Mouse (Mus musculus) hematopoietic stem cell, adult 5-6 weeks (primary cell): ENCODE results near the gene Plekha8. TPM values are rescaled to one million over a fixed set of nuclear protein-coding genes. Genes with fewer than 3 reads are reported as not detected.

Experiments used
- ATAC-seq, 2 experiments: fragments of 125-278 bp in 1 of 2; replicated peaks in 1 of 2; 2 replicates each; pipeline ENCODE4 v1.8.0; 2016 to 2017; ENCODE audit warnings: inconsistent platforms in 2 of 2, mild to moderate bottlenecking in 2 of 2, moderate number of reproducible peaks in 2 of 2, low read depth in 1 of 2, moderate TSS enrichment in 1 of 2; ENCODE audit not compliant: low FRiP score in 2 of 2, poor library complexity in 2 of 2, severe bottlenecking in 2 of 2, insufficient read depth in 1 of 2, low TSS enrichment in 1 of 2
- total RNA-seq: library from RNA; stranded (forward); fragments of 172-1452, 232-1000 nt; gene quantifications from 2 replicates; pipeline ENCODE4 v1.2.3, GENCODE M21; 2017

Plekha8 gene
- total RNA-seq, 1 experiment from 2014 or later: 5.5 TPM

DNA sequence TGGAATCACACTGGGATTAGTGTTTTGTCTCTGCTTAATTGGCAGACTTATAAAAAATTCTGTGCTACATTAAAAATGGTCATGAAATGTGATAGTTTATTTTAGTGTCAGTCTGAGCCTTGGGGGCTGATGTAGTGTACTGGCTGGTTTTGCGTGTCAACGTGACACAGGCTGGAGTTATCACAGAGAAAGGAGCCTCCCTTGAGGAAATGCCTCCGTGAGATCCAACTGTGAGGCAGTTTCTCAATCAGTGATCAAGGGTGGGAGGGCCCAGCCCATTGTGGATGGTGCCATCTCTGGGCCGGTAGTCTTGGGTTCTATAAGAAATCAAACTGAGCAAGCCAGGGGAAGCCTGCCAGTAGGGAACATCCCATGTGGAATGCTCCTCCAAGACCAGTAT is 11.3 kb downstream of the Plekha8 start:
- ATAC-seq: no peak

DNA sequence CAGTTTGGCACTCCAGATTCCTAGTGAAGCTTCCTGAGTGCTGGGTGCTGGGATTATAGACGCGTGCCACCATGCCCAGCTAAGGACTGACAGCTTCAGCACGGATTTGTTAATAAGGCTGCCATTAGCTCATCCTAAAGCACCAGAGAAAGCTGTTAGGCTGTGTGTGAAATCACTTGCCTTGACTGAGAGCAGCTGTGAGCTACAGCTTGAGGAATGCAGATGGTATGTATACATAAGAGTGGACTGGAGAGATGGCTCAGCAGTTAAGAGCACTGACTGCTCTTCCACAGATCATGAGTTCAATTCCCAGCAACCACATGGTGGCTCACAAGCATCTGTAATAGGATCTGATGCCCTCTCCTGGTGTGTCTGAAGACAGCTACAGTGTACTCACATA is 22.5 kb downstream of the Plekha8 start:
- ATAC-seq: no peak

DNA sequence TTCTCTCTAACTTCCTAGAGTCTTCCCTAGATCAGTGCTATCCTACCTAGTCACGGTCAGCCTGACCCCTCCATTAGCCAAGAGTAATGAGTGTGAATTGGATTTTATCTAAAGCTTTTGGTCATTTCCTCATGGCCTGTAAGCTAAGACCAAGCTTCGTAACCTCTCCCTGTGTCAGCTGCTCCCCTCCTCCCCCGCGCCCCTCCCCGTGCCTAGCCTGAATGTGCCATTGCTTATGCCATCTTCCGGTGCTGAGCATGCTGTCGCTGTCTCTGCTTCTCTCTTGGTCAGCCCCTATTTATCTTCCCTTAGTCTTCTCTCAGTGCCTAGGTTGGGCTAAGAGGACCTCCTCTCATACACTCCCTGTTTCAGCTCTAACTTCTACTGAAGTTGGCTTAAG is 24.6 kb downstream of the Plekha8 start:
- ATAC-seq: no peak

DNA sequence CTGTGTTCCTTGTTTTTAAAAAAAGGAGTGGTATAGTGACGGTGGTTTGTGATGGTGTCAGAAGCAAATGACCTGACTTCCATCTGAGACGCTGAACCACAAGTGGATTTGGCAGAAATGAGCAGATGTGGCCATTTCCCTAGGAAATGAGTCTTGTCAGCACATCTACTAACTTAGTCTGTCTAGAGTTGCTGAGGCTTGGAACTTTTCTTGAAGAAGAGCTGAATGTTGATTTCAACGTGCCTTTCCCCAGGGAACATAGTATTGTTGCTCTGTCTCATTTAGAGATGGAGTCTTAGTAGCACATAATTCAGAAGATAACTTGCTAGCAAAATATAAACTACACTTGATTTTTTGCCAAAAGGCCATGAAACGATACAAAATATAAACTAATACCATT is 25.4 kb downstream of the Plekha8 start:
- no peak for ATAC-seq

DNA sequence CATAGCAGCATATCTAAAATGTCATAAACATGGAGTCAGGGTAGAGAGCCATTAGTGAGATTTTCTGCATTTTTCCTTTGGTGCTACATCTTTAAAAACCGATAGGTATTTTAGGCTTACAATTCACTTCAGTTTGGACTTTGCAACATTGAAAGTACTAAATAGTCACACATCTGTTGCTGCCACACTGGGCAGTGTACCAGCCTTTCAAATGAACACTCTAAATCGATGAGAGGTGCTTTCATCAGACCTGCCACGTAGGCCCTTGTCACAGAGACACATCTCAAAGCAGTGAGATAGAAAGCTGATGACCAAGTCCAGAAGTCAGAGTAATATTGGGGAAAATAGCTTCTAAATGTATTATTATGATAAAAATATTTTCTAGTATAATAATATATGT is 33.5 kb downstream of the Plekha8 start:
- no peak for ATAC-seq

DNA sequence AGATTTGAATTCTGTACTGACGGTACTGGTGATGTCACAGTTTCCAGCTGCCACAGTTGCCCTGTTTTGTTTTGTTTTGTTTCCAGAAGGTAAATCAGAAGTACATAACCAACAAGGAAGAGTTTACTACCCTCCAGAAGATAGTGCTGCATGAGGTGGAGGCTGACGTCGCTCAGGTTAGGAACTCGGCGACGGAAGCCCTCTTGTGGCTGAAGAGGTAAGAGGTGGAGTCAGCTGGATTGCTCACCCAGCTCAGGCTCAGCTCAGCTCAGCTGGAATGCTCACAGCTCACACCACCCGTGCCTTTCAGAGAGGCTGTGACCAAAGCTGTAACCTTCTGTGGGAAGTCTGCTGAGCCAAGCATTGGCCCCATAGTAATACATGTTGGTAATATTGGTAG is 34.8 kb downstream of the Plekha8 start:
- 0 out of 4 replicates have a peak, but pooled peaks of 1 of the 2 experiments have one; percentile 36 for ATAC-seq

DNA sequence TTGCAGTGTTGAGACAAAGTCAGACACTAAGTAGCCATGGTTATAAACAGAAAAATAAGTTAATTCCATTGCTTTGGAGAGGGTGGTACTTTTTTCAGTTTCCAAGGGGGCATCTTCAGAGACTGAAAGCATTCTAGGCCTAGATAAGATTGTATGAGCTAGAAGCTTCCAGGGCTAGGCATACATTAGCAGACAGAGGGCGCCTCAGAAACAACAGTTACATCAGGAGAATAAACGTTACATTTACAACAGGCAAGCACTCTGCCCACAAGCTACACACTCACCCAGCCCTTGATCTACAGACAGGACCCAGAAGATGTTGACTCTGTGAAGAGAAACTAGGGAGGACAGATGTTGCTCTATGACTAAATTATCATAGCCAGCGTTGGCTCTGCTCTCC is 36.6 kb downstream of the Plekha8 start:
- ATAC-seq: no peak

DNA sequence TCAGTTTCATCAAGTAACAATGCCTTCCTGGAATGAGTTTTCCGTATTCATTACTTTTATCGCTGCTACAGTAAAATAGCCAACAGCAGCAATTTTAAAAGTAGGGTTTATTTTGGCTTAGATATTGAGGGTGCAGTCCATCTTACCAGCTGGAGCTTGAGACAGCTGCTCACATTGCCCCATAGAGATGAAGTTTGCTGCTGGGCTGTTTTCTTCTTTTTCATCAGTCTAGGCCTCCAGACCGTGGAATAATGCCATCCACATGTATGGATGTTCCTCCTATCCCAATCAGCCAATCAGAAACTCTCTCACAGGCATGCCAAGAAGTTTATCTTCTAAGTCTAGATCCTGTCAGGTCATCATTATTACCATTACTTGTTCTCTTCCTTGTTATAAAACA is 45.0 kb downstream of the Plekha8 start:
- no peak for ATAC-seq

DNA sequence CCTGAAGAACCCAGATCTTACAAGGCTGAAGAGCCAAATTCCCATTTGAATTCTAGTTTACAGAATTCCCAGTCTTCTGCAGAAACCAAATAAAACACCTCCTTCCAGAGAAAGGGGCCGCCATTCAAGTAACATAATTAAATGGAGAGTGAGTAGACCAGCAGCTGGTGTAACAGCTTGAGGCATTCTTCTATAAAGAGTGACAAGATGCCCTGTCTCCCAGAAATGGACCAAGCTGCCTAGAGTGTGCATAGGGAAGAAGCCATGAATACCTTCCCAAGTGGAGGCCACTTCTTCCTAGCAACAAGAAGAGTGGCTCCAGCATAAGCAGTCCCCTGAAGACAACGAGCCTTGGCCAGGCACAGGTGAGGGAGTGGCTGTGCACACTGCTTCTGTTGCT is 47.0 kb downstream of the Plekha8 start:
- no peak for ATAC-seq

DNA sequence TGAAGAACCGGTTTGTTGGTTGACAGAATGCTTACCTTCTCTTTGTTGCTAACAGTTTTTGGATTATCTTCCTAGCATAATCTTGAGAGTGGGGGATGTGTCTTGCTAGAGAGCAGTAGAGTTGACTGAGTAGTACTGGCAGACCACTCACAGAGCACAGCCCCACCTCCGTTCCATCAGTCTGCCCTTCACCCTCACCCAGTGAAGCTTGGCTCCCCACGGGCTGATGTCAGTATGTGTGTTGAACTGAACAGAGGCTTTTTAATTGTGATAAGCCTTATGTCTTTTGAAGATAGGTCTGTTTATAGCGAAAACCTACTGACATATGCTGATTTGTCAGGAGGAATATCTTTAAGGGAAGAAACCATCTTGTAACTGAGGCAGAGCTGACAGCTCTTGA is 48.3 kb downstream of the Plekha8 start:
- ATAC-seq: no peak

DNA sequence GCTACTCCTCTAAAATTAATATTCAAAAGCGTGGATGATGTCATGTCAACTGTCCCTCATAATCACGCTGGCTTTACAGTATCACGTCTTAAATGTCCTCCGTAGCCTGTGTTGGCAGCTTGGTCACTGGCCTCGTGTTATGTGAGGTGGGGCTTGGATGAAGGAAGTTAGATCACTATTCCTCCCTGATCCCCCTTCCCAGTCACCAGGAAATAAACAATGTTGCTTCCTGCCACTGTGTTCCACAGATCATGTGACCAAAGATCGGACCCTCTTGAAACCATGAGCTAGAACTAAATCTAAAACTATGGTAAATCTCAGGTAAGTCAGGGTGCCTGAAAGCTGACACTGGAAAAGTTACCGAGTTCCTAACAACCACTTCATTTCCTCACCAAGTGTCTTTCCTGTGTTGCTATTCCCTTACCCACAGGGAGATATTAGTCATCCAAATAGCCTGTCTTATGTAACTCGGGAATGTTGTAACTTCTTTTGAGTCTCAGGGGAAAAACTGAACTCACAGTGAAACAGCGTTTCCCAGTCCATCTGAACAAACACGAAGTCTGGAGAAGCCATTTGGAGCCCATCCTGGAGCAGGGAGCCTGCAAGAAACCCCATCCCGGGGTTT is 60.7 kb downstream of the Plekha8 start:
- no peak for ATAC-seq

DNA sequence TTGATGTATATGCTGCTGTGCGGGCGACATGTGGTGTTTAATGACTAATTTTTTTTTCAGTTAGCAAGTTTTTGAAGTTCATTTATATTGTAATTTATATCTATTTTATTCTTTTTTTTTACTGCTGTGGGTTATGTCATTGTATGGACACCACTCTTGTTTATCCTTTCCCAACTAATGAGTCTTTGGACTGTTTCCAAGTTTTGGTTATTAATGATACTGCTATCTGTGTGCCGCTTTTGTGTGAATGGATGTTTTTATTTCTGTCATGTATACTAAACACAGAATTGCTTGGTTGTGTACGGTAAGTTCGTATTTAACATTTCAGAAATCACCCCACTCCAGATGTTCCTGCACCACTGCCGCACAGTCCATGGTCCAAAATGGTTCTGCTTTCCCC is 63.0 kb downstream of the Plekha8 start:
- ATAC-seq: no peak

DNA sequence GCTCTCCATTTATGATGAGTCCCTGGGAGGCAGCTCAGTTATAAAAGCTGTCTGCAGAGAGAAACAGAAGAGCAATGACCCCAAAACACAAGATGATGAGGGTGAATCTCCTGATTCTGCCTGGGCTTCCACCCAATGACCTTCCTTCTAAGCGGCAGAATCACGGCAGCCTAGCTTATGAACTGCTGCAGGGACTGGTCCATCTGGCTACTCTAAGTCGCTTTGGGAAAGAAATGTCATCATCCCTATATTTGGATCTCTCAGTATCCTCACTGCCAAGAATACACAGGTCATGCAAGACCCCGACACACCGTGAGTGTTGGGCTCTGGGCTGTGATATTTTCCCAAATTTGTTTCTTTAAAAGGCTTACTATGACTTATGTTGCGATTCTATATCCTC is 75.0 kb downstream of the Plekha8 start:
- no peak for ATAC-seq

DNA sequence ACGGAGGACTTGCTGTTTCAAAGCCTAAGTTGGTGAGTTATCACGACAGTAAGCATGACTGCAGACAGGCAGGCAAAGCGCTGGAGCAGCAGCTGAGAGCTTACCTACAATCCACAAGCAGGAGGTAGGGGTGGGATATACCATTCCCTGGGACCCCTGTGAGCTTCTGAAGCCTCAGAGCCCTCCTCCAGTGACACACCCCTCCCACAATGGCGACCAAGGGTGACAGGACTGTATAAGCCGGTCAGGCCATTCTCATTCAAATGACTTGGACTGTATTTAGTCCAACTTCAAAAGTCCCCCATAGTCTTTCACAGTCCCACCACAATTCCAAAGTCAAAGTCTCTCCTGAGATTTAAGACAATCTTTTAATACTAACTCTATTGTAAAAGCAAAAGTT is 78.0 kb downstream of the Plekha8 start:
- no peak for ATAC-seq

DNA sequence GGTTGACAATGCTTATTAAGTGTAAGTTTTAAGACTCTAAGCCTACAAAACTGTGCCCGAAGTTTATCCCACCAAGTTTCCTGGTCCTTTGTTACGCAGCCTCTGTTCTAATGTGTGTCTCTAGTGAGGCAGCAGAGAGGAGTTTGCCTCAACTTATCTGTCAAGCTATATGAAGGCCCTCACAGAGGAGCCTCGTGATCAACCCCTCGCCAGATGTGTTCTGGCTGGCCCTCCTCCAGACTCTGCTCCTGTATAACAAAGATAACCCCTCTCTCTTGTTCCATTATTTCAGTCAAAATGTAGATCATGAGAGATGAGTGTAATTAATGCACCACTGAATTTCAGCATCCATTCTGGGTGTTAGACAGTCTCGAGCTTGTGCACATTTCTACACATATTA is 84.8 kb downstream of the Plekha8 start:
- no peak for ATAC-seq

DNA sequence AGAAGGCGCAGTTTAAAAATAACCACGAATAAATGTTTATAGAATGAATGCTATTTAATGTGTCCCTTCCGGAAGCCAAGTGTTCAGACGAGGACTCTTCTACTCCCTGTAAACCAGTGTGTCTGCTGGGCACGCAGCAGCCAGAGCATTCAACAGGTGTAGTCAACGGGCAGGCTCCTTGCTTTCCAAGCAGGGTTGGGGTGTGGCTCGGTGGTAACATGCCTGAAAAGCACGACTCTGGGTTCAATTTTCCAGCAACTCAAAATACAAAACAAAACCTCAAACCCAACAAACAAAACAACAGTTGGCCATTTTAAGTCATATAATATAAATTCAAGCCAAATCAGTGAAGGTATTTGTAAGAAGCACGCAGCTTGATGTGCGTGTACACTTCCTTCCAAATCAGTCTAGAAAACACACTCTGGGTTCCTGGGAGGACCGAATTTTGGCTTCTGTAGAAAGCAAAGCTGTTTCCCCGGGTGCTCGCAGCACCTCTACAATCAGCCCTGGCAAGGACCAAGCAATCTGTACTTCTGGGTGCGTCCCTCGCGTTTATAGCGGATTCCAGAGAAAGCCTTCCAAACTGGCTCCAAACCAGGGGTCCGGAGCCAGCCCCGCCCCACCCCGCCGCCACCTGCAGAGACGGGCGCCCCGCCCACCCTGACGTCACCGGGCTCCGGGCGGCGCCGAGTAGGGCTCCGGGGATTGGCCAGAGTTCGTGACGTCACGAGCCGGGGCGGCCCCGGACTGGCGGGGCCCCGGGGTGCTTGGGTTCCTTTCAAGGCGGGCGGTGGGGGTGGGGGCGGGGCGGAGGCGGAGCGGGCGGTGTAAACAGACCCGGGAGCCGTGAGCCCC is 86.2 kb downstream of the Plekha8 start, which contains the start of gene Mturn:
Gene Mturn, plus strand, starts transcription at position 734 of the 855 bp plus-strand sequence.
- ATAC-seq: peak; percentile 73 to 87

DNA sequence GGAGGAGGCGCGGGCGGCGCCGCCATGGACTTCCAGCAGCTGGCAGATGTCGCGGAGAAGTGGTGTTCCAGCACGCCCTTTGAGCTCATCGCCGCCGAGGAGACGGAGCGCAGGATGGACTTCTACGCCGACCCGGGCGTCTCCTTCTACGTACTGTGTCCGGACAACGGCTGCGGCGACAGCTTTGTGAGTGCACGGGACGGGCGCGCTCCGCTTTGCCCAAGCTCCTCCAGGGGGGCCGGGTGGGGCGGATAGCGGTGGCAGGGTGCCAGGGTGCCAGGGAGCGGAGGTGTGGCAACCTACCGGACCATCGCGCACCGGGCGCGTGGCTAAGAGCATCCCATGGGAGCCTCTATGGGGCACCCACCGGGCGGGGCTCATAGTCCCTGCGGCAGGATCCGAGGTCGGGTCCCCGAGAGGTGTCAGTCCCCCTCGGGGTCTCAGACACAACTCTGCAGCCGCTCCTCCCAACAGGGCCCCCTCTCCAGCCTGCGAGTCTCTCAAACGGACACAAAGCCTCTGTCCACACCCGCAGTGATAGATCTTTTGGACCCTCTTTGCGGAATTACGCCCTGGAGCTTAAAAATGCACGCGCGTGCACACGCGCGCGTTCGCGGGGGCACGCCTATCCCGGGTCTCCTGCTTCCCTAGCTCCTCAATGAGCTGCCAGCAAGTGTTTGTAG is 87.0 kb downstream of the Plekha8 start:
- ATAC-seq: peak in 1 of 2 experiments; percentile 19; a peak in 1 of 4 replicates

DNA sequence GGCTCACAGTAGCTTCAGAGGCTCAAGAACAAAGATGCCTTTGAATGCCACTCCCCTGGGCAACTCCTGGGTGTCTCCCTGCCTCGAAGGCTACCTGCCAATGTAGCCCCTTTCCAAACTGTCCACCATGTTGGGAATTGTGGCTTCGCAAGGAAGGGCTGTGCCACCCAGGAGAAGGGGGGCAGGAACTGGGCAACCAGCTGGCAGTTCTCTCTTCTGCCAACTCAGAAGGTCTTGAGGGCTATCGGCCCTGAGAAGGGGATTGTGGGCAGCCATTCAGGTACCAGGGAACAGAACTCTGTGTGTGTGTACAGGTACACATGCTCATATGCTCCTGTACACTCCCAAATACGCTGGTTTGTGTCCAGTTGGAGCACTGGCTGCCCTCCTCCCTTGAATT is 89.2 kb downstream of the Plekha8 start:
- ATAC-seq: no peak
